Mouse (Mus musculus): ENCODE data around the gene Ndufa11. TPM values are rescaled to one million over a fixed set of nuclear protein-coding genes. Genes with fewer than 3 reads are reported as not detected.

Ndufa11 gene
- polyA plus RNA-seq, 1 experiment from 2014 or later = 419 TPM

Other genes starting within 250 kb of the Ndufa11 start
- gene Ptprs, start 241.3 kb upstream of the Ndufa11 start, polyA plus RNA-seq (2016; fragmentation: Nextera tagmentation; extraction: Ambion mirVana) = 113 and 126 TPM in 2 replicates
- not detected in 2 replicates for gene Znrf4, start 205.3 kb upstream of the Ndufa11 start, polyA plus RNA-seq (2016; fragmentation: Nextera tagmentation; extraction: Ambion mirVana)
- gene Gm20219, start 163.4 kb upstream of the Ndufa11 start, polyA plus RNA-seq (2016; fragmentation: Nextera tagmentation; extraction: Ambion mirVana) = 1.0 and 1.6 TPM in 2 replicates
- gene Safb2, start 133.2 kb upstream of the Ndufa11 start, polyA plus RNA-seq (2016; fragmentation: Nextera tagmentation; extraction: Ambion mirVana) = 103 and 113 TPM in 2 replicates
- gene Safb, start 132.9 kb upstream of the Ndufa11 start, polyA plus RNA-seq (2016; fragmentation: Nextera tagmentation; extraction: Ambion mirVana) = 151 and 156 TPM in 2 replicates
- 211 and 216 TPM in 2 replicates for gene 2410015M20Rik, start 108.0 kb upstream of the Ndufa11 start, polyA plus RNA-seq (2016; fragmentation: Nextera tagmentation; extraction: Ambion mirVana)
- gene Rpl36, start 104.4 kb upstream of the Ndufa11 start, polyA plus RNA-seq (2016; fragmentation: Nextera tagmentation; extraction: Ambion mirVana) = 1,768 and 1,771 TPM in 2 replicates
- 65.1 and 67.0 TPM in 2 replicates for gene Lonp1, start 90.9 kb upstream of the Ndufa11 start, polyA plus RNA-seq (2016; fragmentation: Nextera tagmentation; extraction: Ambion mirVana)
- 0.92 and 1.3 TPM in 2 replicates for gene Catsperd, start 89.6 kb upstream of the Ndufa11 start, polyA plus RNA-seq (2016; fragmentation: Nextera tagmentation; extraction: Ambion mirVana)
- 110 and 116 TPM in 2 replicates for gene Ranbp3, start 44.5 kb upstream of the Ndufa11 start, polyA plus RNA-seq (2016; fragmentation: Nextera tagmentation; extraction: Ambion mirVana)
- 16.5 and 23.1 TPM in 2 replicates for gene Vmac, start 255 bp downstream of the Ndufa11 start, polyA plus RNA-seq (2016; fragmentation: Nextera tagmentation; extraction: Ambion mirVana)
- gene Nrtn, start 39.8 kb downstream of the Ndufa11 start, polyA plus RNA-seq (2016; fragmentation: Nextera tagmentation; extraction: Ambion mirVana) = 18.9 and 19.6 TPM in 2 replicates
- 42.0 and 46.7 TPM in 2 replicates for gene Dus3l, start 47.0 kb downstream of the Ndufa11 start, polyA plus RNA-seq (2016; fragmentation: Nextera tagmentation; extraction: Ambion mirVana)
- gene Prr22, start 52.5 kb downstream of the Ndufa11 start, polyA plus RNA-seq (2016; fragmentation: Nextera tagmentation; extraction: Ambion mirVana) = 0.69 and 1.3 TPM in 2 replicates
- gene Rfx2, start 113.2 kb downstream of the Ndufa11 start, polyA plus RNA-seq (2016; fragmentation: Nextera tagmentation; extraction: Ambion mirVana) = 3.6 and 4.1 TPM in 2 replicates
- gene Acsbg2, start 156.7 kb downstream of the Ndufa11 start, polyA plus RNA-seq (2016; fragmentation: Nextera tagmentation; extraction: Ambion mirVana) = not detected in 2 replicates
- 0.26 and 0.52 TPM in 2 replicates for gene 1700061G19Rik, start 157.7 kb downstream of the Ndufa11 start, polyA plus RNA-seq (2016; fragmentation: Nextera tagmentation; extraction: Ambion mirVana)
- 93.0 and 97.1 TPM in 2 replicates for gene Mllt1, start 217.6 kb downstream of the Ndufa11 start, polyA plus RNA-seq (2016; fragmentation: Nextera tagmentation; extraction: Ambion mirVana)

All from limb, embryonic 12.5 days (tissue).